Mouse (Mus musculus) testis, adult 2 months (tissue): Measurements from ENCODE around the gene Rsph6a. TPM values are rescaled to one million over a fixed set of nuclear protein-coding genes. Genes with fewer than 3 reads are reported as not detected.

Experiments used
- H3K27ac ChIP-seq: fragments of 200-500 bp; 2 replicates; pipeline ENCODE4 v1.5.1; 2012; ENCODE audit warnings: low read depth, low read length; ENCODE audit not compliant: control insufficient read depth, insufficient read depth
- H3K27me3 ChIP-seq: fragments of 200-500 bp; 2 replicates; pipeline ENCODE4 v1.6.1; 2012; ENCODE audit warnings: mild to moderate bottlenecking, low read length, moderate library complexity; ENCODE audit not compliant: control insufficient read depth, insufficient read depth
- H3K36me3 ChIP-seq: fragments of 200-500 bp; 2 replicates; pipeline ENCODE4 v1.6.1; 2012; ENCODE audit warnings: mild to moderate bottlenecking, low read length; ENCODE audit not compliant: control insufficient read depth, insufficient read depth
- H3K4me1 ChIP-seq: fragments of 200-500 bp; 2 replicates; pipeline ENCODE4 v1.6.1; 2012; ENCODE audit warnings: low read length; ENCODE audit not compliant: control insufficient read depth, insufficient read depth
- H3K4me3 ChIP-seq: fragments of 200-500 bp; 2 replicates; pipeline ENCODE4 v1.5.1; 2012; ENCODE audit warnings: low read depth, mild to moderate bottlenecking, low read length, moderate library complexity, mixed read lengths; ENCODE audit not compliant: control insufficient read depth
- CTCF ChIP-seq: fragments of 200-500 bp; IDR thresholded peaks from 2 replicates; pipeline ENCODE4 v1.5.1; 2012; ENCODE audit warnings: low read depth, mild to moderate bottlenecking, inconsistent platforms, low read length, moderate library complexity; ENCODE audit not compliant: control insufficient read depth, insufficient read depth, insufficient replicate concordance
- POLR2A ChIP-seq: fragments of 200-500 bp; IDR thresholded peaks from 2 replicates; pipeline ENCODE4 v1.6.1; 2012; ENCODE audit warnings: low read depth, mild to moderate bottlenecking, inconsistent platforms, low read length, moderate library complexity; ENCODE audit not compliant: control insufficient read depth
- polyA plus RNA-seq: library from polyadenylated mRNA; depleted of rRNA; stranded (reverse); fragments of >200 nt; gene quantifications from 2 replicates; pipeline ENCODE4 v1.2.3, GENCODE M21; 2012

Rsph6a gene
- polyA plus RNA-seq, 1 experiment = 226 TPM

- TF ChIP-seq POLR2A (no peak), CTCF (no peak)
- Histone ChIP-seq H3K4me3 (no peak overlapping the region), H3K36me3 (no peaks in the 10 kb centered on the region), H3K27me3 (no peaks in the 10 kb centered on the region), H3K27ac (no peak overlapping the region), H3K4me1 (peaks cover 17% of the 10 kb centered on the region)
Observed at GRCm38 (mm10) chr7:19012882-19013281, 41.6 kb upstream of the Rsph6a start.

GRCm38 (mm10) chr7:19014452-19014851 lies 40.0 kb upstream of the Rsph6a start:
- Histone ChIP-seq H3K27me3 (no peaks in the 10 kb centered on the region), H3K27ac (no peak overlapping the region), H3K4me3 (no peak overlapping the region), H3K36me3 (no peaks in the 10 kb centered on the region), H3K4me1 (peaks cover 25% of the 10 kb centered on the region)
- TF ChIP-seq POLR2A (no peak), CTCF (0 out of 2 replicates have a peak, but pooled peaks have one; percentile 12)

- Histone ChIP-seq H3K4me3 (no peak overlapping the region), H3K36me3 (no peaks in the 10 kb centered on the region), H3K27ac (no peak overlapping the region), H3K4me1 (peaks cover 28% of the 10 kb centered on the region), H3K27me3 (no peaks in the 10 kb centered on the region)
- TF ChIP-seq POLR2A = no peak
- no peak for TF ChIP-seq CTCF
Observed at GRCm38 (mm10) chr7:19016042-19016441, 38.4 kb upstream of the Rsph6a start.

GRCm38 (mm10) chr7:19017909-19018308 lies 36.6 kb upstream of the Rsph6a start:
- peaks cover 21% of the 10 kb centered on the region for H3K4me1 ChIP-seq
- no peak overlapping the region for H3K27ac ChIP-seq
- no peaks in the 10 kb centered on the region for H3K36me3 ChIP-seq
- TF ChIP-seq CTCF (no peak), POLR2A (no peak)
- no peak overlapping the region for H3K4me3 ChIP-seq
- H3K27me3 ChIP-seq = no peaks in the 10 kb centered on the region

GRCm38 (mm10) chr7:19021048-19021447 lies 33.4 kb upstream of the Rsph6a start:
- H3K27me3 ChIP-seq = no peaks in the 10 kb centered on the region
- no peak for TF ChIP-seq POLR2A
- TF ChIP-seq CTCF = no peak
- H3K4me3 ChIP-seq = no peak overlapping the region
- peaks cover 26% of the 10 kb centered on the region for H3K4me1 ChIP-seq
- H3K36me3 ChIP-seq = no peaks in the 10 kb centered on the region
- no peak overlapping the region for H3K27ac ChIP-seq

GRCm38 (mm10) chr7:19022189-19022958 lies 32.1 kb upstream of the Rsph6a start:
- Histone ChIP-seq H3K27ac (no peak overlapping the region), H3K4me3 (peak overlapping the region; percentile 94), H3K27me3 (no peaks in the 10 kb centered on the region), H3K4me1 (peaks cover 26% of the 10 kb centered on the region), H3K36me3 (no peaks in the 10 kb centered on the region)
- TF ChIP-seq CTCF = no peak
- TF ChIP-seq POLR2A = no peak

GRCm38 (mm10) chr7:19023357-19023814 lies 31.1 kb upstream of the Rsph6a start, which contains the start of gene Foxa3:
TSS of gene Foxa3 (minus strand) at chr7:19023538.
- no peak for TF ChIP-seq CTCF
- no peak for TF ChIP-seq POLR2A
- peaks cover 22% of the 10 kb centered on the region for H3K4me1 ChIP-seq
- H3K27ac ChIP-seq = no peak within 1 kb of the TSS
- H3K27me3 ChIP-seq = no peaks in the 10 kb centered on the region
- peak within 1 kb of the TSS; percentile 94 for H3K4me3 ChIP-seq
- H3K36me3 ChIP-seq = no peaks in the 10 kb centered on the region
